Mouse (Mus musculus) forebrain, embryonic 15.5 days (tissue): ENCODE measurements around the gene Dbil5. TPM values are rescaled to one million over a fixed set of nuclear protein-coding genes. Genes with fewer than 3 reads are reported as not detected.

ENCODE experiments used
- ATAC-seq: fragments of 200-750 bp; cut with Nextera tagmentation; replicated peaks from 2 replicates; pipeline ENCODE4 v1.8.0; 2017; ENCODE audit warnings: mild to moderate bottlenecking, moderate TSS enrichment, moderate library complexity
- H3K27ac ChIP-seq: fragments of 300-500 bp; sonication (generic); replicated peaks from 2 replicates; pipeline ENCODE4 v1.5.1; 2015; ENCODE audit warnings: mild to moderate bottlenecking, inconsistent platforms
- H3K27me3 ChIP-seq: fragments of 300-500 bp; sonication (generic); 2 replicates; pipeline ENCODE4 v1.6.1; 2015; ENCODE audit warnings: inconsistent platforms
- H3K36me3 ChIP-seq: fragments of 300-500 bp; sonication (generic); 2 replicates; pipeline ENCODE4 v1.6.1; 2015; ENCODE audit warnings: mild to moderate bottlenecking, inconsistent platforms
- H3K4me1 ChIP-seq: fragments of 300-500 bp; sonication (generic); 2 replicates; pipeline ENCODE4 v1.6.1; 2015; ENCODE audit warnings: inconsistent platforms
- H3K4me2 ChIP-seq: fragments of 300-500 bp; sonication (generic); replicated peaks from 2 replicates; pipeline ENCODE4 v1.6.1; 2015; ENCODE audit warnings: mild to moderate bottlenecking, inconsistent platforms
- H3K4me3 ChIP-seq: fragments of 300-500 bp; sonication (generic); 2 replicates; pipeline ENCODE4 v1.5.1; 2015; ENCODE audit warnings: mild to moderate bottlenecking, inconsistent platforms
- H3K9ac ChIP-seq: fragments of 300-500 bp; sonication (generic); replicated peaks from 2 replicates; pipeline ENCODE4 v1.6.1; 2015; ENCODE audit warnings: mild to moderate bottlenecking, inconsistent platforms
- H3K9me3 ChIP-seq: fragments of 300-500 bp; sonication (generic); 2 replicates; pipeline ENCODE4 v1.6.1; 2016; ENCODE audit warnings: inconsistent platforms
- WGBS: fragments of 180-500 bp; shearing (Covaris S2); methylation state at CpG from one replicate; pipeline ENCODE4 v1.1.7; 2015; ENCODE audit warnings: mixed read lengths; 5-methylcytosine and 5-hydroxymethylcytosine counted together
- polyA plus RNA-seq: library from polyadenylated mRNA; unstranded; fragments of >200 nt; fragmentation: Nextera tagmentation; extraction: Ambion mirVana; gene quantifications from 2 replicates; pipeline ENCODE4 v1.2.1, GENCODE M21; 2015

Gene Dbil5
- polyA plus RNA-seq, 1 experiment from 2014 or later = not detected

- peaks cover 20% of the 10 kb centered on the region for H3K36me3 ChIP-seq
- peak within 1 kb of the TSS; percentile 92 for H3K4me2 ChIP-seq
- H3K27ac ChIP-seq = peak within 1 kb of the TSS; percentile 87
- peak within 1 kb of the TSS; percentile 93 for H3K9ac ChIP-seq
- peak; percentile 94 for ATAC-seq
- peaks cover 25% of the 10 kb centered on the region for H3K4me1 ChIP-seq
- H3K4me3 ChIP-seq = peak within 1 kb of the TSS; percentile 73
- no peaks in the 10 kb centered on the region for H3K9me3 ChIP-seq
- under 1% methylated on average over 61 of the region's 61 CpGs for WGBS
- H3K27me3 ChIP-seq = no peaks in the 10 kb centered on the region
Observed at GRCm38 (mm10) chr11:76242901-76243810, 25.7 kb downstream of the Dbil5 start, which contains the start of the genes Mrm3 and Glod4. Mrm3 (plus strand) TSS chr11:76243715. Glod4 (minus strand) TSS chr11:76243725.

GRCm38 (mm10) chr11:76243811-76244546 is 26.6 kb downstream of the Dbil5 start:
- WGBS = 2% methylated on average over 34 of the region's 34 CpGs
- ATAC-seq = no peak
- Histone ChIP-seq H3K27ac (peak overlapping the region; percentile 87; the same call in 1 of the 2 replicates), H3K4me1 (peaks cover 25% of the 10 kb centered on the region), H3K4me3 (peak overlapping the region; percentile 73), H3K9ac (peak overlapping the region; percentile 93), H3K9me3 (no peaks in the 10 kb centered on the region), H3K4me2 (peak overlapping the region; percentile 92), H3K36me3 (peaks cover 18% of the 10 kb centered on the region), H3K27me3 (no peaks in the 10 kb centered on the region)

DNA sequence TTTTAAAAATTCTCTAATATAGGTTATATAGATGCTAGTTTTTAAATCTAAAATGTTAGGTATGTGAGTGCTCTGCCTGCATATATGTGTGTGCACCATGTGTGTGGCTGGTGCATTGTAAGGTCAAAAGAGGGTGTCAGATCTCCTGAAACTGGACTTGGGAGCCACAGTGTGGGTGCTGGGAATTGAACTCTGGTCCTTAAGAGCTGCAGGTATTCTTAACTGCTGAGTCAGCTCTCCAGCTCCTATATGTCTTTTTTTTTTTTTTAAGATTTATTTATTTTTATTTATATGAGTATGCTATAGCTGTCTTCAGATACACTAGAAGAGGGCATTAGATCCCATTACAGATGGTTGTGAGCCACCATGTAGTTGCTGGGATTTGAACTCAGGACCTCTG is 29.0 kb downstream of the Dbil5 start:
- H3K4me3 ChIP-seq = no peak overlapping the region
- peaks cover 25% of the 10 kb centered on the region for H3K4me1 ChIP-seq
- H3K27ac ChIP-seq = no peak overlapping the region
- H3K9ac ChIP-seq = no peak overlapping the region
- no peaks in the 10 kb centered on the region for H3K9me3 ChIP-seq
- H3K36me3 ChIP-seq = peaks cover 20% of the 10 kb centered on the region
- H3K4me2 ChIP-seq = no peak overlapping the region
- no peaks in the 10 kb centered on the region for H3K27me3 ChIP-seq
- ATAC-seq = no peak

- Histone ChIP-seq H3K27ac (no peak overlapping the region), H3K36me3 (peaks cover 20% of the 10 kb centered on the region), H3K4me2 (no peak overlapping the region), H3K4me1 (peaks cover 26% of the 10 kb centered on the region), H3K4me3 (no peak overlapping the region), H3K9me3 (no peaks in the 10 kb centered on the region), H3K9ac (no peak overlapping the region), H3K27me3 (no peaks in the 10 kb centered on the region)
- WGBS = 55% methylated on average over 2 of the region's 2 CpGs
- no peak for ATAC-seq
Observed at GRCm38 (mm10) chr11:76247239-76247638, 29.8 kb downstream of the Dbil5 start.

GRCm38 (mm10) chr11:76252036-76252435 is 34.6 kb downstream of the Dbil5 start:
- Histone ChIP-seq H3K36me3 (peaks cover 20% of the 10 kb centered on the region), H3K27me3 (no peaks in the 10 kb centered on the region), H3K4me2 (no peak overlapping the region), H3K27ac (no peak overlapping the region), H3K4me3 (no peak overlapping the region), H3K9me3 (no peaks in the 10 kb centered on the region), H3K9ac (no peak overlapping the region), H3K4me1 (peaks cover 15% of the 10 kb centered on the region)
- WGBS = 52% methylated on average over 3 of the region's 3 CpGs
- no peak for ATAC-seq

- peak; percentile 78 for ATAC-seq
- Histone ChIP-seq H3K4me1 (peaks cover 15% of the 10 kb centered on the region), H3K4me3 (no peak overlapping the region), H3K9me3 (no peaks in the 10 kb centered on the region), H3K4me2 (no peak overlapping the region), H3K36me3 (peaks cover 18% of the 10 kb centered on the region), H3K27ac (no peak overlapping the region), H3K27me3 (no peaks in the 10 kb centered on the region), H3K9ac (no peak overlapping the region)
- 50% methylated on average over 5 of the region's 5 CpGs for WGBS
Observed at GRCm38 (mm10) chr11:76253145-76253917, 35.9 kb downstream of the Dbil5 start.

DNA sequence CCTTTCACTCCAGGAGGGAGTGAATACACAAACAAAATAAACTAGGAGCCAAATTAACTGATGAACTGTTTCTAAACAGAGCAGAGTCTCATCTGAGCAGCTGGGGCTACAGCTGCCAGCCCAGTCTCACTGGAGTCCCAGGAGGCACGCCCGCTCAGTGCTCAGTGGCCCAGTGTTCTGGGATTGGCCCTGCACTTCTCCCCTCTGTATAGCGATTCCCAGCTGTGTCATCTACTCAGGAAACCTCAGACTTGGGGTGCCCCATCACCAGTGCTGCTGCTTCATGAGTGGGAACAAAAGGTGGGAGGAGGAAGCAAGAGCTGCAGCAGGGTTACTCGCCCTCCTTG is 36.5 kb downstream of the Dbil5 start:
- peaks cover 15% of the 10 kb centered on the region for H3K36me3 ChIP-seq
- peaks cover 15% of the 10 kb centered on the region for H3K4me1 ChIP-seq
- 84% methylated on average over 4 of the region's 4 CpGs for WGBS
- H3K9me3 ChIP-seq = no peaks in the 10 kb centered on the region
- ATAC-seq = 0 out of 2 replicates have a peak, but pooled peaks have one; percentile 28
- H3K27ac ChIP-seq = no peak overlapping the region
- H3K4me2 ChIP-seq = no peak overlapping the region
- no peaks in the 10 kb centered on the region for H3K27me3 ChIP-seq
- H3K9ac ChIP-seq = no peak overlapping the region
- no peak overlapping the region for H3K4me3 ChIP-seq

DNA sequence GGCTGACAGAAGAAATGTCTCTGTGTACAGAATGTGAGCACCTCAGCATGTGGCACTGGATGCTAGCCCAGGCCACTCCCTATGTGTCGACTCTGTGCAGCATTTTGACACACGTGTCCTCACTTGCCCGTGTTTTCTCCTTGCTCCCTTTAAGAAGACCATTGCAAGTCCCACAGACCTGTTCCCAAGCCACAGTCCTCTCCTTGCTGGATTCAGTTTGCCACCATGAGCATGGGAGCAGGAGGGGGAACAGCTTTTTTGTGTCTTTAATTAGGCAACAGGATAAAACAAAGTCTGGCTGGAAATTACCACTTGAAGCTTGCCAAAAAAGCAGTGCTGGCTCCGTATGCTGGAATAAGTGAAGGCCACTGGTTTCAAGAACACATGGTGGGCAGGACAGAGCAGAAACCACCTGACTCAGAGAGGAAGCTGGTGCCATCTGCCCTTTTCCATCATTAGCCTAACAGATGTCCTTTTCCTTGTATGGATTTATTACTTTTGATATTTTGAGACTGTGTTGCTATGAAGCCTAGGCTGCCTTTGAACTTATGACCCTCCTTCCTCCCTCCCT is 38.1 kb downstream of the Dbil5 start:
- Histone ChIP-seq H3K36me3 (peaks cover 7% of the 10 kb centered on the region; the same call in 1 of the 2 replicates), H3K4me2 (no peak overlapping the region), H3K4me1 (peaks cover 18% of the 10 kb centered on the region), H3K27ac (no peak overlapping the region), H3K9ac (no peak overlapping the region), H3K9me3 (no peaks in the 10 kb centered on the region), H3K27me3 (no peaks in the 10 kb centered on the region), H3K4me3 (no peak overlapping the region)
- WGBS = 48% methylated on average over 4 of the region's 4 CpGs
- ATAC-seq = no peak; the same call in 1 of the 2 replicates

- no peak for ATAC-seq
- H3K4me2 ChIP-seq = no peak overlapping the region
- H3K9ac ChIP-seq = no peak overlapping the region
- WGBS = 62% methylated on average over 5 of the region's 5 CpGs
- peaks cover 24% of the 10 kb centered on the region for H3K4me1 ChIP-seq
- no peaks in the 10 kb centered on the region for H3K27me3 ChIP-seq
- H3K27ac ChIP-seq = no peak overlapping the region
- no peaks in the 10 kb centered on the region for H3K9me3 ChIP-seq
- no peak overlapping the region for H3K4me3 ChIP-seq
- peaks cover 2% of the 10 kb centered on the region; the same call in 1 of the 2 replicates for H3K36me3 ChIP-seq
Observed at GRCm38 (mm10) chr11:76256129-76256528, 38.7 kb downstream of the Dbil5 start.

- H3K9me3 ChIP-seq = no peaks in the 10 kb centered on the region
- peaks cover 25% of the 10 kb centered on the region for H3K4me1 ChIP-seq
- H3K4me2 ChIP-seq = no peak overlapping the region
- no peaks in the 10 kb centered on the region for H3K27me3 ChIP-seq
- no peak overlapping the region for H3K4me3 ChIP-seq
- H3K27ac ChIP-seq = no peak overlapping the region
- ATAC-seq = no peak
- 72% methylated on average over 4 of the region's 4 CpGs for WGBS
- no peaks in the 10 kb centered on the region for H3K36me3 ChIP-seq
- no peak overlapping the region for H3K9ac ChIP-seq
Observed at GRCm38 (mm10) chr11:76257386-76257785, 40.0 kb downstream of the Dbil5 start.

DNA sequence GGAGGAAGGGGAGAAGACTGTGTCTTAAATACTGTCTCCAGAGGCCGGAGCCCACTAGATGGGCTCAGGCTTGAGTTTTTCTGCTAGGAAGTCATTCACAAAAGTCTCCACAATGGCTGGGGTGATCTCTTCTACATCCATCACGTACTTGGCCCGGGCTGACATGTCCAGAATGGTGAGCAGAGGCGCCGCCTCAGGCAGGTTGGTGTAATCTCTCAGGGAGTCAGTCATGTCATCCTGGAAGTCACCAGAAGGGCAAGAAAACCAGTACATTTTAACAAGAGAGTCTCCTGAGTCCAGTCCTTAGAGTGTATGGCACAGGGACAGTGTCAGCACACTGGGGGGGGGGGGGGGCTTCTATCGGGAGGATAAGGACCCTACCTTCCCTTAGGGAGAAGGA is 41.1 kb downstream of the Dbil5 start:
- Histone ChIP-seq H3K4me1 (peaks cover 33% of the 10 kb centered on the region), H3K27ac (no peak overlapping the region), H3K4me3 (no peak overlapping the region), H3K9me3 (no peaks in the 10 kb centered on the region), H3K9ac (no peak overlapping the region), H3K27me3 (no peaks in the 10 kb centered on the region), H3K4me2 (no peak overlapping the region), H3K36me3 (no peaks in the 10 kb centered on the region)
- ATAC-seq = no peak
- 84% methylated on average over 6 of the region's 6 CpGs for WGBS
